Mouse (Mus musculus): ENCODE results near the gene Taar7d. TPM values are rescaled to one million over a fixed set of nuclear protein-coding genes. Genes with fewer than 3 reads are reported as not detected.
"Not testable (repeated sequence)": the region's sequence is repeated elsewhere in the genome, so short reads cannot be mapped to it uniquely, and the experiment has no call there.

Taar7d gene
- not detected for total RNA-seq (2021)
- long read RNA-seq, experiment 1, result 0 reads
- long read RNA-seq, experiment 2, result 0 reads

GRCm38 (mm10) chr10:24026922-24027321 is at the start of gene Taar7d:
TSS of gene Taar7d (plus strand) at chr10:24027222.
- DNase-seq, result no peak

GRCm38 (mm10) chr10:23977958-23978357 is 49.1 kb upstream of the Taar7d start:
- no peak for DNase-seq

GRCm38 (mm10) chr10:23978901-23979705 is 47.9 kb upstream of the Taar7d start:
- DNase-seq, result peak; percentile 42

- no peak for DNase-seq
Observed at GRCm38 (mm10) chr10:23985546-23985945, 41.5 kb upstream of the Taar7d start, which contains the start of gene Taar6. TSS of gene Taar6 (minus strand) at chr10:23985646.

- no peak for DNase-seq
Observed at GRCm38 (mm10) chr10:23986419-23986818, 40.6 kb upstream of the Taar7d start.

- no peak for DNase-seq
Observed at GRCm38 (mm10) chr10:23993381-23993780, 33.6 kb upstream of the Taar7d start, which contains the start of gene Taar7a. TSS of gene Taar7a (minus strand) at chr10:23993481.

GRCm38 (mm10) chr10:23999639-24000038 is 27.4 kb upstream of the Taar7d start, which contains the start of gene Taar7b:
TSS of gene Taar7b (plus strand) at chr10:23999939.
- no peak for DNase-seq

GRCm38 (mm10) chr10:24006442-24006841 is 20.6 kb upstream of the Taar7d start:
- no peak for DNase-seq

- DNase-seq, result no peak
Observed at GRCm38 (mm10) chr10:24007034-24007433, 20.0 kb upstream of the Taar7d start.

GRCm38 (mm10) chr10:24008143-24008542 is 18.9 kb upstream of the Taar7d start:
- no peak for DNase-seq

GRCm38 (mm10) chr10:24031347-24031746 is 4.3 kb downstream of the Taar7d start:
- DNase-seq, result no peak

- no peak for DNase-seq
Observed at GRCm38 (mm10) chr10:24037314-24037713, 10.3 kb downstream of the Taar7d start, which contains the start of gene Taar7e. TSS of gene Taar7e (plus strand) at chr10:24037614.

GRCm38 (mm10) chr10:24040120-24040869 is 13.3 kb downstream of the Taar7d start:
- DNase-seq, result no peak

GRCm38 (mm10) chr10:24049210-24049609 is 22.2 kb downstream of the Taar7d start, which contains the start of gene Taar7f:
TSS of gene Taar7f (plus strand) at chr10:24049510.
- DNase-seq, result no peak

- no peak for DNase-seq
Observed at GRCm38 (mm10) chr10:24052039-24052438, 25.0 kb downstream of the Taar7d start.

- DNase-seq, result no peak
Observed at GRCm38 (mm10) chr10:24058986-24059385, 32.0 kb downstream of the Taar7d start.

- not testable (repeated sequence) for DNase-seq
Observed at GRCm38 (mm10) chr10:24074751-24075150, 47.7 kb downstream of the Taar7d start.

- DNase-seq, result not testable (repeated sequence)
Observed at GRCm38 (mm10) chr10:24076200-24076599, 49.2 kb downstream of the Taar7d start, which contains the start of gene Taar8a. TSS of gene Taar8a (plus strand) at chr10:24076500.

All from gastrocnemius, postnatal 25 days (tissue).